Mouse (Mus musculus): Measurements from ENCODE around the gene Arhgap27. TPM values are rescaled to one million over a fixed set of nuclear protein-coding genes. Genes with fewer than 3 reads are reported as not detected.
A peak's percentile ranks its signal among the peaks of the same experiment; 100 is the strongest.

Gene Arhgap27
- polyA plus RNA-seq, 1 experiment from 2014 or later: 3.2 TPM

DNA sequence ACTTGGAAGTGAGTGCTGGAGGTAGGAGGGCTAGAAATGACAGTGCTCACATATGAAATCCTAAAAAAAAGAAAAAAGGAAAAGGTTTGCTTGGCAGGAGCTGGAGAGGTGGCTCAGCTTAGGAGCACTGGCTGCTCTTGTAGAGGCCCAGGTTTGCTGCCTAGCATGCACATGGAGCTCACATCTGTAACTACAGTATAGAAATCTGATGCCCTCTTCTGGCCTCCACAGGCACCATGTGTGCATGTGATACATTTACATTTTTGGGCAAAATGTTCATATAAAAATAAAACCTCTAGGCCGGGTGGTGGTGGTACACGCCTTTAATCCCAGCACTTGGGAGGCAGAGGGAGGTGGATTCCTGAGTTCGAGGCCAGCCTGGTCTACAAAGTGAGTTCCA lies 35.6 kb upstream of the Arhgap27 start:
- no peak overlapping the region for H3K4me3 ChIP-seq (ENCODE audit: low read depth, low read length)
- ATAC-seq (no peak), DNase-seq (no peak)
- no peak overlapping the region for H3K4me2 ChIP-seq (ENCODE audit: low read depth, low read length)
- H3K9ac ChIP-seq (replicated peaks): no peak overlapping the region
- WGBS (ENCODE audit: insufficient replicate concordance): 81% methylated on average over 3 of the region's 3 CpGs
- TF ChIP-seq CTCF (IDR thresholded peaks at IDR 0.05; ENCODE audit: low read depth): peak; percentile 48
- no peak for TF ChIP-seq EP300 (IDR thresholded peaks at IDR 0.05; ENCODE audit: low read depth)
- no peaks in the 10 kb centered on the region for H3K27me3 ChIP-seq (ENCODE audit: insufficient read depth, low read length)
- peaks cover 5% of the 10 kb centered on the region; the same call in 1 of the 2 replicates for H3K4me1 ChIP-seq (ENCODE audit: insufficient read depth)
- no peak overlapping the region for H3K27ac ChIP-seq (ENCODE audit: low read depth)
- peaks cover 30% of the 10 kb centered on the region for H3K36me3 ChIP-seq (replicated peaks; ENCODE audit: insufficient read depth, low read length)
- H3K9me3 ChIP-seq (ENCODE audit: low read length): no peaks in the 10 kb centered on the region

GRCm38 (mm10) chr11:103396682-103397081 lies 33.2 kb upstream of the Arhgap27 start:
- no peak overlapping the region for H3K9ac ChIP-seq (replicated peaks)
- no peaks in the 10 kb centered on the region for H3K9me3 ChIP-seq (ENCODE audit: low read length)
- no peaks in the 10 kb centered on the region for H3K27me3 ChIP-seq (ENCODE audit: insufficient read depth, low read length)
- H3K36me3 ChIP-seq (replicated peaks; ENCODE audit: insufficient read depth, low read length): peaks cover 44% of the 10 kb centered on the region
- no peak for DNase-seq
- H3K4me1 ChIP-seq (ENCODE audit: insufficient read depth): peaks cover 5% of the 10 kb centered on the region; the same call in 1 of the 2 replicates
- WGBS (ENCODE audit: insufficient replicate concordance): 95% methylated on average over 4 of the region's 4 CpGs
- no peak overlapping the region for H3K4me2 ChIP-seq (ENCODE audit: low read depth, low read length)
- no peak for ATAC-seq
- no peak for TF ChIP-seq EP300 (IDR thresholded peaks at IDR 0.05; ENCODE audit: low read depth)
- no peak for TF ChIP-seq CTCF (IDR thresholded peaks at IDR 0.05; ENCODE audit: low read depth)
- H3K27ac ChIP-seq (ENCODE audit: low read depth): no peak overlapping the region
- no peak overlapping the region for H3K4me3 ChIP-seq (ENCODE audit: low read depth, low read length)

DNA sequence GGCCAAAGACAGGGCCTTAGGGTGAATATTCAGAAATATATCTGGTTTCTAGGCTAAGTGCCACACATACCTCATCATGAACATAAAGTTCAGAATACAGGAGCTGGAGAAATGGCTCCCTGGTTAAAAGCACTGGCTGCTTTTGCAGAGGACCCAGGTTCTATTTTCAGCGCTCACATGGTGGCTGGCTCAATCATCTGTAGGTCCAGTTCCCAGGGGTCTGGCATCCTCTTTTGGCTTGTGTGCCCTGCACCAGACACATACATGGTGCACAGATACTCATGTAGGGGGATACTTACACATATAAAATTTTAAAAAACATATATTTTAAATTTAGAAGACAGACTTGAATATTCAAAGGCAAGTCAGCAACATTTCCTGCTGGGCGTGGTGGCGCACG lies 32.7 kb upstream of the Arhgap27 start:
- Histone ChIP-seq H3K27ac (ENCODE audit: low read depth) (no peak overlapping the region), H3K9ac (replicated peaks) (no peak overlapping the region), H3K4me1 (ENCODE audit: insufficient read depth) (peaks cover 5% of the 10 kb centered on the region; the same call in 1 of the 2 replicates), H3K4me3 (ENCODE audit: low read depth, low read length) (no peak overlapping the region), H3K27me3 (ENCODE audit: insufficient read depth, low read length) (no peaks in the 10 kb centered on the region), H3K36me3 (replicated peaks; ENCODE audit: insufficient read depth, low read length) (peaks cover 45% of the 10 kb centered on the region), H3K4me2 (ENCODE audit: low read depth, low read length) (no peak overlapping the region), H3K9me3 (ENCODE audit: low read length) (no peaks in the 10 kb centered on the region)
- 92% methylated on average over 4 of the region's 4 CpGs for WGBS (ENCODE audit: insufficient replicate concordance)
- TF ChIP-seq CTCF (IDR thresholded peaks at IDR 0.05; ENCODE audit: low read depth): no peak
- no peak for TF ChIP-seq EP300 (IDR thresholded peaks at IDR 0.05; ENCODE audit: low read depth)
- no peak for ATAC-seq
- no peak for DNase-seq

GRCm38 (mm10) chr11:103394604-103395003 lies 31.1 kb upstream of the Arhgap27 start:
- peaks cover 51% of the 10 kb centered on the region for H3K36me3 ChIP-seq (replicated peaks; ENCODE audit: insufficient read depth, low read length)
- H3K4me1 ChIP-seq (ENCODE audit: insufficient read depth): 0 out of 2 replicates have a peak, but pooled peaks cover 1% of the 10 kb centered on the region
- no peaks in the 10 kb centered on the region for H3K27me3 ChIP-seq (ENCODE audit: insufficient read depth, low read length)
- H3K4me2 ChIP-seq (ENCODE audit: low read depth, low read length): no peak overlapping the region
- ATAC-seq (no peak), DNase-seq (no peak)
- no peaks in the 10 kb centered on the region for H3K9me3 ChIP-seq (ENCODE audit: low read length)
- WGBS (ENCODE audit: insufficient replicate concordance): 88% methylated on average over 7 of the region's 7 CpGs
- no peak overlapping the region for H3K4me3 ChIP-seq (ENCODE audit: low read depth, low read length)
- H3K9ac ChIP-seq (replicated peaks): no peak overlapping the region
- H3K27ac ChIP-seq (ENCODE audit: low read depth): no peak overlapping the region
- no peak for TF ChIP-seq EP300 (IDR thresholded peaks at IDR 0.05; ENCODE audit: low read depth)
- TF ChIP-seq CTCF (IDR thresholded peaks at IDR 0.05; ENCODE audit: low read depth): no peak

GRCm38 (mm10) chr11:103394025-103394424 lies 30.5 kb upstream of the Arhgap27 start:
- no peaks in the 10 kb centered on the region for H3K9me3 ChIP-seq (ENCODE audit: low read length)
- no peak overlapping the region for H3K4me2 ChIP-seq (ENCODE audit: low read depth, low read length)
- no peak overlapping the region for H3K4me3 ChIP-seq (ENCODE audit: low read depth, low read length)
- no peak overlapping the region for H3K27ac ChIP-seq (ENCODE audit: low read depth)
- no peaks in the 10 kb centered on the region for H3K4me1 ChIP-seq (ENCODE audit: insufficient read depth)
- no peak for TF ChIP-seq EP300 (IDR thresholded peaks at IDR 0.05; ENCODE audit: low read depth)
- no peak for TF ChIP-seq CTCF (IDR thresholded peaks at IDR 0.05; ENCODE audit: low read depth)
- H3K27me3 ChIP-seq (ENCODE audit: insufficient read depth, low read length): no peaks in the 10 kb centered on the region
- WGBS (ENCODE audit: insufficient replicate concordance): 87% methylated on average over 7 of the region's 7 CpGs
- H3K36me3 ChIP-seq (replicated peaks; ENCODE audit: insufficient read depth, low read length): peaks cover 51% of the 10 kb centered on the region
- DNase-seq (no peak), ATAC-seq (no peak)
- no peak overlapping the region for H3K9ac ChIP-seq (replicated peaks)

DNA sequence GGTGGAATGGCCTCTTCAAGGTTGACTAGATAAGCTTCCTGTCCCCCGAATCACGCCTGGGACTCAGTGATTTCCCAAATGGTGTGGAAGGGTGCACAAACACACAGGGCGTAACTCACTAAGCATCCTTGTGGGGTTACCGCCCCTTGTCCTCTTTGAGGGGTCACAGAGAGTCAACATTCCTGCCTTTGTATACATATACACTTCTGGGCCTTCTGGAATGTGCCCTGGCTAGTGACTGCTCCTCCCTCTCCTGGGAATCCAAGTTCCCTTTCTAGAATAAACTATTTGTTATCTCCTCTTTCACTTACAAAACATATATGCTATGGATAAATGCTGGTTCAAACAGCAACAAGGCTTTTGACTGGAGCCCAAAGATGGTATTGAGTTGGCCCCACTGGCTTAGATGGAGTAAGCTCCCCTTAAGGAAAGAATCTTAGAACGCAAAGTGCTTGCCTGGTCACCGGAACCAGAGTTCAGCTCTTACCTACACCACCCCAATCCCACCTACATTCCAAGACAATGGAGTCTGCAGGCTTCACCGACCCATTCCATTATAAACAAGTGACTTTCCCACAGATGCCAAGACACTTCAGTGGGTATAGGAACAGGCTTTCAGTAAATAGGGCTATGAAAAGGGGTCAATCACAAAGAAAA lies 24.5 kb upstream of the Arhgap27 start:
- Histone ChIP-seq H3K4me2 (ENCODE audit: low read depth, low read length) (no peak overlapping the region), H3K4me1 (ENCODE audit: insufficient read depth) (peaks cover 2% of the 10 kb centered on the region; the same call in 1 of the 2 replicates), H3K9ac (replicated peaks) (no peak overlapping the region), H3K27ac (ENCODE audit: low read depth) (no peak overlapping the region), H3K27me3 (ENCODE audit: insufficient read depth, low read length) (no peaks in the 10 kb centered on the region), H3K9me3 (ENCODE audit: low read length) (no peaks in the 10 kb centered on the region), H3K36me3 (replicated peaks; ENCODE audit: insufficient read depth, low read length) (peaks cover 37% of the 10 kb centered on the region), H3K4me3 (ENCODE audit: low read depth, low read length) (no peak overlapping the region)
- DNase-seq: no peak
- TF ChIP-seq CTCF (IDR thresholded peaks at IDR 0.05; ENCODE audit: low read depth): no peak
- TF ChIP-seq EP300 (IDR thresholded peaks at IDR 0.05; ENCODE audit: low read depth): no peak
- WGBS (ENCODE audit: insufficient replicate concordance): 61% methylated on average over 7 of the region's 7 CpGs
- no peak for ATAC-seq
